Mouse (Mus musculus): ENCODE measurements around the gene Gm21981. TPM values are rescaled to one million over a fixed set of nuclear protein-coding genes. Genes with fewer than 3 reads are reported as not detected.

The Gm21981 gene
- polyA plus RNA-seq, 1 experiment from 2014 or later = 1.4 TPM

GRCm38 (mm10) chr17:47702548-47703345 lies 8.5 kb upstream of the Gm21981 start:
- Histone ChIP-seq H3K9ac (ENCODE audit: low read length) (no peak overlapping the region), H3K4me3 (ENCODE audit: control insufficient read depth in 1 of 2, insufficient read depth in 1 of 2, low read depth in 1 of 2, low read length in 2 of 2) (no peak overlapping the region), H3K9me3 (ENCODE audit: control insufficient read depth, low read length) (no peaks in the 10 kb centered on the region), H3K27ac (replicated peaks in 1 of 2; ENCODE audit: control insufficient read depth in 1 of 2, insufficient read depth in 1 of 2, low read depth in 2 of 2, low read length in 2 of 2) (no peak overlapping the region), H3K4me2 (ENCODE audit: low read length) (peak overlapping the region; percentile 32; the same call in 1 of the 2 replicates), H3K4me1 (ENCODE audit: control insufficient read depth in 2 of 2, insufficient read depth in 2 of 2, low read length in 2 of 2) (peaks cover 9 to 12% of the 10 kb centered on the region in 2 experiments; a peak in 3 of 4 replicates), H3K27me3 (ENCODE audit: control insufficient read depth, insufficient read depth, low read length) (no peaks in the 10 kb centered on the region; the same call in 1 of the 2 replicates), H3K36me3 (ENCODE audit: control insufficient read depth, insufficient read depth, low read length) (peaks cover 36% of the 10 kb centered on the region)
- no peak for ATAC-seq (ENCODE audit: insufficient number of reproducible peaks, insufficient read depth, low FRiP score, low read depth)
- 31% methylated on average over 28 of the region's 28 CpGs for WGBS

GRCm38 (mm10) chr17:47701793-47702192 lies 7.5 kb upstream of the Gm21981 start:
- Histone ChIP-seq H3K9me3 (ENCODE audit: control insufficient read depth, low read length) (no peaks in the 10 kb centered on the region), H3K4me3 (ENCODE audit: control insufficient read depth in 1 of 2, insufficient read depth in 1 of 2, low read depth in 1 of 2, low read length in 2 of 2) (no peak overlapping the region), H3K27ac (replicated peaks in 1 of 2; ENCODE audit: control insufficient read depth in 1 of 2, insufficient read depth in 1 of 2, low read depth in 2 of 2, low read length in 2 of 2) (no peak overlapping the region), H3K27me3 (ENCODE audit: control insufficient read depth, insufficient read depth, low read length) (no peaks in the 10 kb centered on the region; the same call in 1 of the 2 replicates), H3K36me3 (ENCODE audit: control insufficient read depth, insufficient read depth, low read length) (peaks cover 36% of the 10 kb centered on the region), H3K4me2 (ENCODE audit: low read length) (no peak overlapping the region), H3K4me1 (ENCODE audit: control insufficient read depth in 2 of 2, insufficient read depth in 2 of 2, low read length in 2 of 2) (peaks cover 9 to 12% of the 10 kb centered on the region in 2 experiments; a peak in 3 of 4 replicates), H3K9ac (ENCODE audit: low read length) (no peak overlapping the region)
- ATAC-seq (ENCODE audit: insufficient number of reproducible peaks, insufficient read depth, low FRiP score, low read depth) = no peak
- 75% methylated on average over 9 of the region's 9 CpGs for WGBS

- Histone ChIP-seq H3K36me3 (ENCODE audit: control insufficient read depth, insufficient read depth, low read length) (peaks cover 36% of the 10 kb centered on the region), H3K27ac (replicated peaks in 1 of 2; ENCODE audit: control insufficient read depth in 1 of 2, insufficient read depth in 1 of 2, low read depth in 2 of 2, low read length in 2 of 2) (no peak overlapping the region), H3K4me2 (ENCODE audit: low read length) (no peak overlapping the region), H3K4me3 (ENCODE audit: control insufficient read depth in 1 of 2, insufficient read depth in 1 of 2, low read depth in 1 of 2, low read length in 2 of 2) (no peak overlapping the region), H3K27me3 (ENCODE audit: control insufficient read depth, insufficient read depth, low read length) (no peaks in the 10 kb centered on the region; the same call in none of the 2 replicates), H3K4me1 (ENCODE audit: control insufficient read depth in 2 of 2, insufficient read depth in 2 of 2, low read length in 2 of 2) (peaks cover 9 to 17% of the 10 kb centered on the region in 2 experiments; a peak in 3 of 4 replicates), H3K9me3 (ENCODE audit: control insufficient read depth, low read length) (no peaks in the 10 kb centered on the region), H3K9ac (ENCODE audit: low read length) (no peak overlapping the region)
- 75% methylated on average over 2 of the region's 2 CpGs for whole genome bisulfite sequencing
- ATAC-seq (ENCODE audit: insufficient number of reproducible peaks, insufficient read depth, low FRiP score, low read depth) = no peak
Observed at GRCm38 (mm10) chr17:47699055-47699454, 4.8 kb upstream of the Gm21981 start.

GRCm38 (mm10) chr17:47698156-47698555 lies 3.9 kb upstream of the Gm21981 start:
- Histone ChIP-seq H3K9ac (ENCODE audit: low read length) (no peak overlapping the region), H3K4me3 (ENCODE audit: control insufficient read depth in 1 of 2, insufficient read depth in 1 of 2, low read depth in 1 of 2, low read length in 2 of 2) (no peak overlapping the region), H3K27me3 (ENCODE audit: control insufficient read depth, insufficient read depth, low read length) (no peaks in the 10 kb centered on the region; the same call in none of the 2 replicates), H3K9me3 (ENCODE audit: control insufficient read depth, low read length) (no peaks in the 10 kb centered on the region), H3K4me1 (ENCODE audit: control insufficient read depth in 2 of 2, insufficient read depth in 2 of 2, low read length in 2 of 2) (peaks cover 8 to 18% of the 10 kb centered on the region in 2 experiments; a peak in 3 of 4 replicates), H3K36me3 (ENCODE audit: control insufficient read depth, insufficient read depth, low read length) (peaks cover 30% of the 10 kb centered on the region), H3K4me2 (ENCODE audit: low read length) (no peak overlapping the region), H3K27ac (replicated peaks in 1 of 2; ENCODE audit: control insufficient read depth in 1 of 2, insufficient read depth in 1 of 2, low read depth in 2 of 2, low read length in 2 of 2) (no peak overlapping the region)
- ATAC-seq (ENCODE audit: insufficient number of reproducible peaks, insufficient read depth, low FRiP score, low read depth) = no peak
- 86% methylated on average over 10 of the region's 10 CpGs for WGBS

- under 1% methylated on average over 18 of the region's 23 CpGs for WGBS
- H3K27ac ChIP-seq (replicated peaks in 1 of 2; ENCODE audit: control insufficient read depth in 1 of 2, insufficient read depth in 1 of 2, low read depth in 2 of 2, low read length in 2 of 2) = peak overlapping the region in 1 of 2 experiments; percentile 39; a peak in 1 of 4 replicates
- no peaks in the 10 kb centered on the region; the same call in 1 of the 2 replicates for H3K27me3 ChIP-seq (ENCODE audit: control insufficient read depth, insufficient read depth, low read length)
- no peaks in the 10 kb centered on the region for H3K9me3 ChIP-seq (ENCODE audit: control insufficient read depth, low read length)
- no peak for ATAC-seq (ENCODE audit: insufficient number of reproducible peaks, insufficient read depth, low FRiP score, low read depth)
- peak overlapping the region; percentile 90 for H3K4me2 ChIP-seq (ENCODE audit: low read length)
- peak overlapping the region; percentile 77 to 85 for H3K4me3 ChIP-seq (ENCODE audit: control insufficient read depth in 1 of 2, insufficient read depth in 1 of 2, low read depth in 1 of 2, low read length in 2 of 2)
- H3K4me1 ChIP-seq (ENCODE audit: control insufficient read depth in 2 of 2, insufficient read depth in 2 of 2, low read length in 2 of 2) = peaks cover 3 to 7% of the 10 kb centered on the region in 2 experiments; a peak in 3 of 4 replicates
- H3K36me3 ChIP-seq (ENCODE audit: control insufficient read depth, insufficient read depth, low read length) = peaks cover 9% of the 10 kb centered on the region
- H3K9ac ChIP-seq (ENCODE audit: low read length) = peak overlapping the region; percentile 91
Observed at GRCm38 (mm10) chr17:47695337-47695710, 1.1 kb upstream of the Gm21981 start.

DNA sequence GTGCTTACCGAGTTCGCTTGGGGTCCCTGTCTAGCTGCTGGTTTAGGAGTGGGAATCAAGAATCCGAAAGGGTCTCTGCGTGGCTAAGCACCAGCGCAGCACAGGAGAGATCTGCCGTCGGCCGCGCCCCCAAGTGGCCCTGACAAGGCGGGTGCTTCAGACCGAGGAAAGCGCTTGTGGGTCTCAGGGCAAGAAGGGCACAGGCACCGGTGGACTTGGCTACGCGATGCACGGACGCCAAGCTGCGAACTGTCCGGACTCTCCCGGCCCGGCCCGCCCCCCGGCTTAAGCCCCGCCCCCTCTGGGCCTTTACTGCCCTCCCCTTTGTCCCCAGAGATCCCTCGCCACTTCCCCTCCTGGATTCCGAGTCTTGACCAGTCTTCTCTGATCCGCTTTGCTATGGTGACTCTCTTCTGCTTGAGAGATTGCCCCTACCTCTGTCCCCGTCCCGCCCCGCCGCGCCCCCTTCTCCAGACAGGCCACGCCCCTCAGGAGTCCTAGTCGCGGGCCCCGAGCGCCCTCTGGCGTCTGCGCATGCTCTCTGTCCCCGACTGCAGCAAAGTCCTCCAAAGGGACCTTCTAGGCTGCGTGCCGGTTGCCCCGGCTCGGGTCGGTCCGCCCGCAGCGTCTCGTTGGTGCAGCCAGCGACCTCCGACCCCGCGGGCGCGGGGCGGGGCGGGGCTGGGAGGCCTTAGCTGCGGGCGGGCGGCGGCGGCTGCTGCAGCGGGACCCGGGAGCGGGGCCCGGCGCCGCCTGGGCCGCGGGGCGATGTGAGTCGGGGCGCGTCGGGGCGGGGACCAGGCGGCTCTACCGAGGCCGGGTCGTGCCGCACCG lies 465 bp upstream of the Gm21981 start, which contains the start of gene Prickle4:
Gene Prickle4, minus strand, starts transcription at position 234 of the 834 bp plus-strand sequence.
- Histone ChIP-seq H3K36me3 (ENCODE audit: control insufficient read depth, insufficient read depth, low read length) (peaks cover 6% of the 10 kb centered on the region), H3K4me1 (ENCODE audit: control insufficient read depth in 2 of 2, insufficient read depth in 2 of 2, low read length in 2 of 2) (peaks cover 3 to 7% of the 10 kb centered on the region in 2 experiments; a peak in 3 of 4 replicates), H3K27me3 (ENCODE audit: control insufficient read depth, insufficient read depth, low read length) (peaks cover 3% of the 10 kb centered on the region; the same call in 1 of the 2 replicates), H3K9ac (ENCODE audit: low read length) (peak within 1 kb of the TSS; percentile 91), H3K27ac (replicated peaks in 1 of 2; ENCODE audit: control insufficient read depth in 1 of 2, insufficient read depth in 1 of 2, low read depth in 2 of 2, low read length in 2 of 2) (peak within 1 kb of the TSS in 1 of 2 experiments; percentile 39; a peak in 2 of 4 replicates), H3K4me3 (ENCODE audit: control insufficient read depth in 1 of 2, insufficient read depth in 1 of 2, low read depth in 1 of 2, low read length in 2 of 2) (peak within 1 kb of the TSS; percentile 77 to 85), H3K9me3 (ENCODE audit: control insufficient read depth, low read length) (no peaks in the 10 kb centered on the region), H3K4me2 (ENCODE audit: low read length) (peak within 1 kb of the TSS; percentile 90)
- ATAC-seq (ENCODE audit: insufficient number of reproducible peaks, insufficient read depth, low FRiP score, low read depth) = peak; percentile 89
- WGBS = under 1% methylated on average over 79 of the region's 82 CpGs
